Mouse (Mus musculus) intestine, embryonic 14.5 days (tissue): ENCODE measurements at regions not wholly inside any gene's neighbourhood (a gene's known extent, or its start where the extent isn't known, plus 50 kb on each side); places are given as distances from the start of the nearest gene placed in this dataset.

Experiments
- ATAC-seq: fragments of 200-750 bp; cut with Nextera tagmentation; replicated peaks from 2 replicates; pipeline ENCODE4 v1.8.0; 2017; ENCODE audit warnings: low read depth, moderate number of reproducible peaks, moderate TSS enrichment, moderate library complexity; ENCODE audit not compliant: low FRiP score, low TSS enrichment
- DNase-seq: peaks from one replicate; pipeline ENCODE4 v3.0.0-alpha.2; 2018; ENCODE audit warnings: low spot score
- H3K27ac ChIP-seq: fragments of 300-500 bp; sonication (generic); 2 replicates; pipeline ENCODE4 v1.5.1; 2014; ENCODE audit warnings: low read depth, mild to moderate bottlenecking, control low read depth
- H3K27me3 ChIP-seq: fragments of 300-500 bp; sonication (generic); replicated peaks from 2 replicates; pipeline ENCODE4 v1.6.1; 2014; ENCODE audit warnings: low read length, control low read depth; ENCODE audit not compliant: control insufficient read depth, insufficient read depth
- H3K36me3 ChIP-seq: fragments of 300-500 bp; sonication (generic); 2 replicates; pipeline ENCODE4 v1.6.1; 2014; ENCODE audit warnings: low read length, control low read depth; ENCODE audit not compliant: control insufficient read depth, insufficient read depth
- H3K4me1 ChIP-seq: fragments of 300-500 bp; sonication (generic); replicated peaks from 2 replicates; pipeline ENCODE4 v1.6.1; 2014; ENCODE audit warnings: low read length, control low read depth, mixed read lengths; ENCODE audit not compliant: control insufficient read depth, insufficient read depth
- H3K4me2 ChIP-seq: fragments of 300-500 bp; sonication (generic); 2 replicates; pipeline ENCODE4 v1.6.1; 2014; ENCODE audit warnings: low read length
- H3K4me3 ChIP-seq: fragments of 300-500 bp; sonication (generic); 2 replicates; pipeline ENCODE4 v1.5.1; 2014; ENCODE audit warnings: low read depth, low read length, control low read depth, mixed read lengths
- H3K9ac ChIP-seq: fragments of 300-500 bp; sonication (generic); 2 replicates; pipeline ENCODE4 v1.6.1; 2014; ENCODE audit warnings: mild to moderate bottlenecking, low read length
- H3K9me3 ChIP-seq: fragments of 300-500 bp; sonication (generic); 2 replicates; pipeline ENCODE4 v1.6.1; 2016; ENCODE audit warnings: low read length, control low read depth; ENCODE audit not compliant: control insufficient read depth
- WGBS: fragments of 180-500 bp; shearing (Covaris S2); extraction: QIAGEN DNeasy Blood & Tissue Kit; methylation state at CpG from one replicate; pipeline ENCODE4 v1.1.7; 2014; 5-methylcytosine and 5-hydroxymethylcytosine counted together

GRCm38 (mm10) chr3:150109561-150109960 lies 1119.2 kb upstream of the Adgrl2 start:
- no peak overlapping the region for H3K4me3 ChIP-seq
- no peaks in the 10 kb centered on the region for H3K9me3 ChIP-seq
- no peaks in the 10 kb centered on the region for H3K36me3 ChIP-seq
- no peaks in the 10 kb centered on the region for H3K4me1 ChIP-seq
- DNase-seq (no peak), ATAC-seq (no peak)
- no peak overlapping the region for H3K27ac ChIP-seq
- H3K4me2 ChIP-seq, result no peak overlapping the region
- WGBS, result 76% methylated on average over 5 of the region's 5 CpGs
- no peak overlapping the region for H3K9ac ChIP-seq
- no peaks in the 10 kb centered on the region for H3K27me3 ChIP-seq

DNA sequence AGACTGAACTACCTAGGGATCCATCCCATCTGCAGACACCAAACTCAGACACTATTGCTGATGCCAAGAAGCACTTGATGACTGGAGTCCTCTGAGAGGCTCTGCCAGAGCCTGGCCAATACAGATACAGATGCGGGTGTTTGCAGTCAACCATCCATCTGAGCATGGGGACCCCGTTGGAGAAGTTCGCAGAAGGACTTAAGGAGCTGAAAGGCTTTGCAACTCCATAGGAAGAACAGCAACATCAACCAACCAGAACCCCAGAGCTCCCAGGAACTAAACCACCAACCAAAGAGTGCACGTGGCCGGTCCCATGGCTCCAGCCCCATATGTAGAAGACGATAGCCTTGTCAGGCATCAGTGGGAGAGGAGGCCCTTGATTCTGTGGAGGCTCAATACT lies 1121.9 kb upstream of the Adgrl2 start:
- Histone ChIP-seq H3K9me3 (no peaks in the 10 kb centered on the region), H3K36me3 (no peaks in the 10 kb centered on the region), H3K4me3 (no peak overlapping the region), H3K4me2 (no peak overlapping the region), H3K9ac (no peak overlapping the region), H3K27me3 (no peaks in the 10 kb centered on the region), H3K27ac (no peak overlapping the region), H3K4me1 (no peaks in the 10 kb centered on the region)
- DNase-seq (no peak), ATAC-seq (no peak)
- 96% methylated on average over 6 of the region's 6 CpGs for WGBS

DNA sequence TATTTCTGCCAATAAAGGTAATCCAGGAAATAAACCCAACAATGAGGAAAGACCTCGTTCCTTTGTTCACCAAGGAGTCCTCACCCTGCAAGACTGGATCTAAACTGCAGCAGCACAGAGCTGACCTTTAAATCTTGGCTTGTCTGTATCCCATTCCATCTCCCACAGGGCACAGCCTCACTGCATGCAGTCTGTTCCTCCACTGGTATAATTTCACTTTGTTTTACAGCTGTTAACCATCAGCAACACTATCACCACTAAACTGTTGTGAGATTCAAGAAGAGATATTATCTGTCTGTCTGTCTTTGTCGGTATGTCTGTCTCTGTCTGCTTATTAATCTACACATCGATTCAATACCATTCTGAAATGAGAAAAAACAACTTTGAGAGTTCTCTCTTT lies 1129.5 kb upstream of the Adgrl2 start:
- no peak overlapping the region for H3K4me3 ChIP-seq
- no peaks in the 10 kb centered on the region for H3K27me3 ChIP-seq
- 72% methylated on average over 3 of the region's 3 CpGs for WGBS
- H3K4me1 ChIP-seq, result no peaks in the 10 kb centered on the region
- H3K9ac ChIP-seq, result no peak overlapping the region
- no peak for ATAC-seq
- no peaks in the 10 kb centered on the region for H3K36me3 ChIP-seq
- no peak for DNase-seq
- H3K27ac ChIP-seq, result no peak overlapping the region
- H3K4me2 ChIP-seq, result no peak overlapping the region
- no peaks in the 10 kb centered on the region for H3K9me3 ChIP-seq

DNA sequence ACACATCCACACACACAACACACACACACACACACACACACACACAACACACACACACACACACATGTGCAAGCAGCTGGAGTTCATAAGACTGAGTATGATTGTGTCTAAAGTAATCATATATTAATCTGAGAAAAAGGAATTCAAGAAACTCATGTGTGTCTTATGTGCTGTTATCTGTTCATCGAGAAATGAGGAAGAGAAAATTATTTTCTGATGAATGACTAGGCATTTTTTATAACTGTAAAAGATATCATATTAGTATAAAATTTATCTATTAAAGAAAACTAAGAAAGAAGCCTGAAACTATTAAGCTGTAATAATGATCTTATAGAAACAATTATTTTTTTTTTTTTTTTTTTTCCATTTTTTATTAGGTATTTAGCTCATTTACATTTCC lies 1156.3 kb upstream of the Adgrl2 start:
- no peaks in the 10 kb centered on the region for H3K27me3 ChIP-seq
- ATAC-seq (no peak), DNase-seq (no peak)
- 90% methylated on average over 1 of the region's 1 CpGs for WGBS
- no peaks in the 10 kb centered on the region for H3K4me1 ChIP-seq
- no peak overlapping the region for H3K9ac ChIP-seq
- no peak overlapping the region for H3K4me2 ChIP-seq
- H3K4me3 ChIP-seq, result no peak overlapping the region
- H3K27ac ChIP-seq, result no peak overlapping the region
- no peaks in the 10 kb centered on the region for H3K9me3 ChIP-seq
- H3K36me3 ChIP-seq, result no peaks in the 10 kb centered on the region

DNA sequence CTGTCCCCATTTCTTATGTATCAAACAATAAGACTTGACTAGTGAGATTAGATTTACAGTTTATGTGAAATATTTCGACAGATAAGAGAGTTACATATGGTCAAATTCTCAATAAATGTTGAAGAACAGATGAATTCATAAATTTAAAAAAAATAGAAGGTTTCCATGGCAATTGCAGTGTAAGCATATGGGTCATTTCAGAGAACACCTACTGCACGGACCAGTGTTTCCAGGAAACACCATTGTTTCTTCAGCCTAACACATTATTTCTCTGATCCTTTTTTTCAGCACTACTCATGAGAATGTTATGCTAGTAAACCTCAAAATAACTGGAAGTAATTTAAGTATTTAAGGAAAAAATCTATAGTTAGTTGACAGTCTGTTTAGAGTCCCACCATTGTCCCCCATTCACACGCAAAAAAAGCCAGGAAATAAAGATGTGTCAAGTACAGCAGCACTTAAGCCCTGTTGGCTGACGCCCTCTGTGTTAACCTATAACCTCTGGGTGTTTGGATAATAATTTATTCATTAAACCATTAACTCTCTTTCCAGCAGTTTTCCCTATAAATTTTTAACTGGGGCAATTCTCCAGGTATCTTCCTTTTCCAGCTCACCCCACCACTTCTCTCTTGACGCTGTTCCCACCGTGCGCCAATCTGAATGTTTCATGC lies 1160.9 kb upstream of the Adgrl2 start:
- 59% methylated on average over 7 of the region's 7 CpGs for WGBS
- H3K4me2 ChIP-seq, result no peak overlapping the region
- H3K27me3 ChIP-seq, result no peaks in the 10 kb centered on the region
- H3K9me3 ChIP-seq, result no peaks in the 10 kb centered on the region
- DNase-seq (no peak), ATAC-seq (no peak)
- no peaks in the 10 kb centered on the region for H3K36me3 ChIP-seq
- no peaks in the 10 kb centered on the region for H3K4me1 ChIP-seq
- H3K9ac ChIP-seq, result no peak overlapping the region
- H3K4me3 ChIP-seq, result no peak overlapping the region
- no peak overlapping the region for H3K27ac ChIP-seq

- DNase-seq, result no peak
- Histone ChIP-seq H3K4me3 (no peak overlapping the region), H3K27me3 (no peaks in the 10 kb centered on the region), H3K9ac (no peak overlapping the region), H3K4me2 (no peak overlapping the region), H3K9me3 (no peaks in the 10 kb centered on the region), H3K4me1 (no peaks in the 10 kb centered on the region), H3K36me3 (no peaks in the 10 kb centered on the region), H3K27ac (no peak overlapping the region)
- 78% methylated on average over 8 of the region's 8 CpGs for WGBS
- ATAC-seq, result no peak
Measured at GRCm38 (mm10) chr3:150151823-150152158, 1161.4 kb upstream of the Adgrl2 start.

DNA sequence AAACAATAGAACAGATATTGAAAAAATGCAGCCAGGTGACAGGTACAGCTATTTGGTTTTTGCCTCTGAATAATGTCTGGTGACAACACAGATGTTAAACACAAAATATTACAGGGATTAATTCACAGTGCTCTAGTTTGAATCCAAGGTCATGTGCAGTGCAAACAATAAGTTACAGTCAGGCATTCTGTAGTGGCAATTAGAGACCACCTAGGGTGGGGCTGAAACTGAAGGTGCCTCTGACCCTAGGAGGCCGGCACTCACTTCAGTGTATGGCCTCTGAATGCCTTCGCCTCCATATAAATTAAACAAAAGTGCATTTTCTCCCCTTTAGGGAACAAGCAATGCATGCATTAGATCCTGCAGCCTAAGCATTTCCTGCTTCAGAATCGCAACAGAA lies 1162.5 kb upstream of the Adgrl2 start:
- no peak overlapping the region for H3K4me3 ChIP-seq
- ATAC-seq, result no peak
- no peak overlapping the region for H3K9ac ChIP-seq
- WGBS, result 39% methylated on average over 3 of the region's 3 CpGs
- H3K36me3 ChIP-seq, result no peaks in the 10 kb centered on the region
- no peaks in the 10 kb centered on the region for H3K4me1 ChIP-seq
- H3K27me3 ChIP-seq, result no peaks in the 10 kb centered on the region
- no peak overlapping the region for H3K4me2 ChIP-seq
- H3K27ac ChIP-seq, result no peak overlapping the region
- DNase-seq, result no peak
- no peaks in the 10 kb centered on the region for H3K9me3 ChIP-seq

DNA sequence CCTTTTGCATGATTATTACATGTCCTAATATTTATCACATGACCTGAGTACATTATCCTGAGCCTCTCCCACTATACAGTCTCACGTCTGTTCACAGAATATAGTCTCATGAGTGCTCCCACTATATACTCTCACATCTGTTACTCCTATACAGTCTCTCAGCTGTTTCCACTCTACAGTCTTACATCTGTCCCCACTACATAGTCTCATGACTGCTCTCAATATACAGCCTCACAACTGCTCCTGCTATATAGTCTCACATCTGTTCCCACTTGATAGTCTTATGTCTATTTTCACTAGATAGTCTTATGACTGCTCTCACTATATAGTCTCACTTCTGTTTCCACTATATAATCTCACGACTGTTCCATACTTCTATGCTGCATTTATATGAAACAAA lies 1195.5 kb upstream of the Adgrl2 start:
- H3K36me3 ChIP-seq, result no peaks in the 10 kb centered on the region
- H3K27me3 ChIP-seq, result no peaks in the 10 kb centered on the region
- 75% methylated on average over 2 of the region's 2 CpGs for WGBS
- no peaks in the 10 kb centered on the region for H3K9me3 ChIP-seq
- no peak for DNase-seq
- H3K4me1 ChIP-seq, result no peaks in the 10 kb centered on the region
- no peak for ATAC-seq
- no peak overlapping the region for H3K9ac ChIP-seq
- H3K4me3 ChIP-seq, result no peak overlapping the region
- no peak overlapping the region for H3K4me2 ChIP-seq
- no peak overlapping the region for H3K27ac ChIP-seq

GRCm38 (mm10) chr3:150193132-150193531 lies 1202.8 kb upstream of the Adgrl2 start:
- Histone ChIP-seq H3K36me3 (no peaks in the 10 kb centered on the region), H3K27me3 (no peaks in the 10 kb centered on the region), H3K4me1 (0 out of 2 replicates have a peak, but pooled peaks cover 4% of the 10 kb centered on the region), H3K4me3 (no peak overlapping the region), H3K27ac (no peak overlapping the region), H3K4me2 (no peak overlapping the region), H3K9ac (no peak overlapping the region), H3K9me3 (no peaks in the 10 kb centered on the region)
- 35% methylated on average over 4 of the region's 4 CpGs for WGBS
- no peak for DNase-seq
- no peak for ATAC-seq
